ENCODE assay signal across 8 mouse cellular contexts in the genomic region with DNA sequence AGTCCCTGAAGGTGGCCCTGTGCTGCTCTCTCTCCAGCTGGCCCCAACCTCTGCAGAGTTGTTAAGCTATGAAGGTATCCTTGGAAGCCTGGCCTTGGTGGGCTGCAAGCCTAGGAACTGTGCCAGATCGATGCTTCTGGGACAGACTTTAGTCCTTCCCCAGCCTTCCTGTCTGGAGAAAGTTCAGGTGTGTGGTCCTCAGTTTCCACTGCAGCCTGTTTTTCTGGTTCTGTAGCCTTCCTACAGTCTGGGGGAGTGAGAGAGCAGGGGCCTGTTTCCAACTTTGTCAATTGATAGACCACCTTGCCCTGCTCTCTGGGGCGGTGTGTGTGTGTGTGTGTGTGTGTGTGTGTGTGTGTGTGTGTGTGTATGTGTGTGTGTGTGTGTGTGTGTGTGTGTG.
DNase-seq lines count a peak whose midpoint lies in the region; ATAC-seq and TF ChIP-seq lines count a peak whose summit lies in the region.

No protein-coding gene starts in this region.

- no peak for ATAC-seq in forebrain, embryonic 16.5 days
- ATAC-seq in limb, embryonic 15.5 days (ENCODE audit: insufficient number of reproducible peaks, low FRiP score, low TSS enrichment, low read depth), result no peak

- peak overlapping the region; percentile 67 for H3K27ac ChIP-seq in gastrocnemius, adult 2 months
- H3K27ac ChIP-seq in forebrain, embryonic 16.5 days (ENCODE audit: low read length), result peak overlapping the region; percentile 43
- H3K27ac ChIP-seq in limb, embryonic 15.5 days, result peak overlapping the region; percentile 96

- H3K27me3 ChIP-seq in E14TG2a.4 (ENCODE audit: insufficient read depth, low read length), result no peaks in the 10 kb centered on the region
- H3K27me3 ChIP-seq in forebrain, embryonic 16.5 days (replicated peaks; ENCODE audit: control insufficient read depth, insufficient read depth, low read length), result no peaks in the 10 kb centered on the region
- no peaks in the 10 kb centered on the region for H3K27me3 ChIP-seq in limb, embryonic 15.5 days

- H3K36me3 ChIP-seq in E14TG2a.4 (ENCODE audit: insufficient read depth, low read length), result peaks cover 22% of the 10 kb centered on the region; the same call in 1 of the 2 replicates
- no peaks in the 10 kb centered on the region for H3K36me3 ChIP-seq in forebrain, embryonic 16.5 days (ENCODE audit: control insufficient read depth, insufficient read depth)
- H3K36me3 ChIP-seq in limb, embryonic 15.5 days, result no peaks in the 10 kb centered on the region

- H3K9me3 ChIP-seq in E14TG2a.4 (ENCODE audit: low read length), result no peaks in the 10 kb centered on the region
- H3K9me3 ChIP-seq in forebrain, embryonic 16.5 days (ENCODE audit: control insufficient read depth, low read length), result no peaks in the 10 kb centered on the region
- H3K9me3 ChIP-seq in limb, embryonic 15.5 days, result no peaks in the 10 kb centered on the region

- H3K4me1 ChIP-seq in E14TG2a.4 (replicated peaks; ENCODE audit: low read depth, low read length), result peaks cover 77% of the 10 kb centered on the region
- H3K4me1 ChIP-seq in forebrain, embryonic 16.5 days (replicated peaks; ENCODE audit: control insufficient read depth, insufficient read depth, low read length), result peaks cover 36% of the 10 kb centered on the region
- peaks cover 55% of the 10 kb centered on the region for H3K4me1 ChIP-seq in limb, embryonic 15.5 days

- no peak overlapping the region; the same call in 1 of the 2 replicates for H3K9ac ChIP-seq in forebrain, embryonic 16.5 days (replicated peaks; ENCODE audit: low read depth, low read length)
- H3K9ac ChIP-seq in limb, embryonic 15.5 days, result 0 out of 2 replicates have a peak overlapping the region, but pooled peaks have one; percentile 2

- H3K4me2 ChIP-seq in forebrain, embryonic 16.5 days (ENCODE audit: low read length), result peak overlapping the region; percentile 29; the same call in 1 of the 2 replicates
- H3K4me2 ChIP-seq in limb, embryonic 15.5 days, result peak overlapping the region; percentile 70

- TF ChIP-seq CTCF in gastrocnemius, adult 2 months (IDR thresholded peaks at IDR 0.05), result no peak
- no peak for TF ChIP-seq CTCF in E14TG2a.4 (conservative IDR thresholded peaks at IDR 0.05; ENCODE audit: low read length)

- peak overlapping the region; percentile 35 for H3K4me3 ChIP-seq in gastrocnemius, adult 2 months
- peak overlapping the region; percentile 84 for H3K4me3 ChIP-seq in E14TG2a.4 (replicated peaks; ENCODE audit: low read length)
- H3K4me3 ChIP-seq in forebrain, embryonic 16.5 days (replicated peaks; ENCODE audit: low read length), result no peak overlapping the region; the same call in 1 of the 2 replicates
- H3K4me3 ChIP-seq in limb, embryonic 15.5 days, result peak overlapping the region; percentile 52

- no peak for DNase-seq in gastrocnemius, adult 2 months
- DNase-seq in gastrocnemius, postnatal 4 days (ENCODE audit: low spot score in 2 of 2), result no peak
- DNase-seq in left cerebral cortex, postnatal 10 days (ENCODE audit: extremely low spot score in 1 of 2, low spot score in 2 of 2), result no peak
- no peak for DNase-seq in layer of hippocampus, postnatal 36 days
- no peak for DNase-seq in urinary bladder, adult 2 months (ENCODE audit: low spot score)

- 46% methylated on average over 2 of the region's 2 CpGs for WGBS in forebrain, embryonic 16.5 days
- 18% methylated on average over 2 of the region's 2 CpGs for WGBS in limb, embryonic 15.5 days

- intact Hi-C loops in gastrocnemius, adult 2 months (cut with DNase I), result no loop called here
- intact Hi-C loops in left cerebral cortex, postnatal 10 days (cut with DNase I), result loop anchor here (5.0 kb wide), 1 partner anchor 60 kb away; no protein-coding TSS in a partner anchor

Comparison
In these comparisons a context has a peak if more than half of its experiments do, and no peak if none do; other contexts are left out.
1. H3K27ac ChIP-seq: peak in every context shown above with its lines; median percentile 96 in limb, embryonic 15.5 days; 67 in gastrocnemius, adult 2 months; 43 in forebrain, embryonic 16.5 days.